Mouse (Mus musculus) kidney, embryonic 15.5 days (tissue): ENCODE data around the gene Cbx1. TPM values are rescaled to one million over a fixed set of nuclear protein-coding genes. Genes with fewer than 3 reads are reported as not detected.

Experiments
- ATAC-seq: fragments of 200-750 bp; cut with Nextera tagmentation; replicated peaks from 2 replicates; pipeline ENCODE4 v1.8.0; 2017; ENCODE audit warnings: moderate TSS enrichment; ENCODE audit not compliant: low FRiP score
- H3K27ac ChIP-seq: fragments of 300-500 bp; sonication (generic); 2 replicates; pipeline ENCODE4 v1.5.1; 2015; ENCODE audit warnings: mild to moderate bottlenecking, inconsistent platforms
- H3K27me3 ChIP-seq: fragments of 300-500 bp; sonication (generic); 2 replicates; pipeline ENCODE4 v1.6.1; 2015; ENCODE audit warnings: inconsistent platforms
- H3K36me3 ChIP-seq: fragments of 300-500 bp; sonication (generic); 2 replicates; pipeline ENCODE4 v1.6.1; 2015; ENCODE audit warnings: inconsistent platforms
- H3K4me1 ChIP-seq: fragments of 300-500 bp; sonication (generic); 2 replicates; pipeline ENCODE4 v1.6.1; 2015; ENCODE audit warnings: inconsistent platforms
- H3K4me2 ChIP-seq: fragments of 300-500 bp; sonication (generic); 2 replicates; pipeline ENCODE4 v1.6.1; 2015; ENCODE audit warnings: moderate library complexity, mild to moderate bottlenecking, inconsistent platforms
- H3K4me3 ChIP-seq: fragments of 300-500 bp; sonication (generic); replicated peaks from 2 replicates; pipeline ENCODE4 v1.5.1; 2015; ENCODE audit warnings: mild to moderate bottlenecking, inconsistent platforms
- H3K9ac ChIP-seq: fragments of 300-500 bp; sonication (generic); 2 replicates; pipeline ENCODE4 v1.6.1; 2015; ENCODE audit warnings: mild to moderate bottlenecking, inconsistent platforms
- H3K9me3 ChIP-seq: fragments of 300-500 bp; sonication (generic); replicated peaks from 2 replicates; pipeline ENCODE4 v1.6.1; 2016; ENCODE audit warnings: inconsistent platforms
- WGBS: fragments of 180-500 bp; shearing (Covaris S2); methylation state at CpG from one replicate; pipeline ENCODE4 v1.1.7; 2015; ENCODE audit warnings: mixed read lengths; 5-methylcytosine and 5-hydroxymethylcytosine counted together
- polyA plus RNA-seq: library from polyadenylated mRNA; unstranded; fragments of >200 nt; fragmentation: Nextera tagmentation; extraction: Ambion mirVana; gene quantifications from 2 replicates; pipeline ENCODE4 v1.2.1, GENCODE M21; 2015

Cbx1 gene
- polyA plus RNA-seq, 1 experiment from 2014 or later, result 136 TPM

DNA sequence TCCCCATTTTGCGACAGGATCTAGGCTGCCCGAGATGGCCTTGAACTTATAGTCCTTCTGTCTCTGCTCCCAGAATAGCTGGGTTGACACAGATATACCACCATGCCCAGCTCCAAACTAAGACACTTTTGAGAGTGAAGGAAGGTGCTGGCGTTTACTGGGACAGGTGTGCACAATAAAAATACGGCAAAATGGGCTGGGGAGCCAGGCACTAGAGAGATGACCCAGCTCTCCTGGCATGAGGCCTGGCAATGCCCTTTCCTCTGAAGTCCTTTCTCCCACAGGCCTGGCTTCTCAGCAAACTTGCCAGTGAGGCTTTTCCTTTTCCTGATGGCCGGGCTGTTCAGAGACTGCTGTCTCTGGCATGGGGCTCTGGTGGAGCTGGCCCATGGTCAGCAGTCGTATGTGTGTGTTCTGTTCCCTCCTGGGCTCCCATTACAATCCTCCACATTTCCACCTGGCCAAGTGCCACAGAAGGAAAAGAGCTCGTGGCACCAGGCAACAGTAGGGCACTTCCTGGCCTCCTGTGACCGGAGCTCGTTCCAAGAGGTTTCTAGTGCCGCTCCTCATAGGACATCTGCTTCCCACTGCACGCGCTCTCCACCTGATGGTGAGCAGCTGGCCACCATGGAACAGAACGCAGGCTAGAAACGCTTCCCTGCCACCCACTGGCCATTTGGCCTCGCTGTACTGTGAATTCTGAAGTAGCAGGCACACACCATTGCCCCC lies 26.0 kb upstream of the Cbx1 start:
- H3K27ac ChIP-seq, result no peak overlapping the region
- H3K27me3 ChIP-seq, result no peaks in the 10 kb centered on the region
- 61% methylated on average over 15 of the region's 15 CpGs for WGBS
- peaks cover 38% of the 10 kb centered on the region for H3K4me1 ChIP-seq
- no peak overlapping the region for H3K4me3 ChIP-seq
- no peak for ATAC-seq
- H3K36me3 ChIP-seq, result peaks cover 9% of the 10 kb centered on the region
- H3K9ac ChIP-seq, result no peak overlapping the region
- no peaks in the 10 kb centered on the region for H3K9me3 ChIP-seq
- H3K4me2 ChIP-seq, result no peak overlapping the region

GRCm38 (mm10) chr11:96764511-96765350 lies 24.2 kb upstream of the Cbx1 start:
- no peak overlapping the region for H3K4me3 ChIP-seq
- ATAC-seq, result no peak

GRCm38 (mm10) chr11:96765645-96766044 lies 23.3 kb upstream of the Cbx1 start:
- peaks cover 46% of the 10 kb centered on the region for H3K4me1 ChIP-seq
- peaks cover 36% of the 10 kb centered on the region for H3K36me3 ChIP-seq
- H3K27ac ChIP-seq, result peak overlapping the region; percentile 68
- no peak for ATAC-seq
- no peak overlapping the region for H3K4me3 ChIP-seq
- no peak overlapping the region for H3K9ac ChIP-seq
- H3K4me2 ChIP-seq, result no peak overlapping the region
- 66% methylated on average over 7 of the region's 7 CpGs for WGBS
- H3K27me3 ChIP-seq, result no peaks in the 10 kb centered on the region
- H3K9me3 ChIP-seq, result no peaks in the 10 kb centered on the region

More at GRCm38 (mm10) chr11:96764511-96765350, 24.2 kb upstream of the Cbx1 start:
- Histone ChIP-seq H3K9me3 (no peaks in the 10 kb centered on the region), H3K4me2 (no peak overlapping the region), H3K36me3 (peaks cover 27% of the 10 kb centered on the region), H3K27me3 (no peaks in the 10 kb centered on the region), H3K27ac (peak overlapping the region; percentile 68), H3K9ac (no peak overlapping the region), H3K4me1 (peaks cover 46% of the 10 kb centered on the region)
- WGBS, result 49% methylated on average over 13 of the region's 13 CpGs

DNA sequence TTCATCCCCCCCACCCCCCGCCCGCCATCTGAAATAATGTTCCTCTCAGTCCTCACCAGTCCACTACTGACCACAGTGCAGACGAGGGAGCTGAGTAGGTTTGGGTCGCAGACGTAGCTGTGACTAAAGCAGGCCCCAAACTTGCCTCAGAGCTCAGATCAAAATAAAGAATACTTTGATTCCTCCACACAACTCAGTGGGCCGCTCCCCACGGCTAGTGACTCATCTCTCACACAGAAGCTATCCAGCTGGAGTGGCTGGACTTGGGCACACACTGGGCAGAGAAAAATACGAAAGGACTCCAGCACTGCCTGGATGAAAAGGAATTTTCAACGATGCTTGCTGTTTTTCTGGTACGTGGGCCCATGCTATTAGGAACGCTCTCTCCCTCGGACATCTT lies 22.4 kb upstream of the Cbx1 start:
- ATAC-seq, result no peak
- H3K36me3 ChIP-seq, result peaks cover 45% of the 10 kb centered on the region
- H3K27ac ChIP-seq, result peak overlapping the region; percentile 18; the same call in 1 of the 2 replicates
- H3K4me1 ChIP-seq, result peaks cover 42% of the 10 kb centered on the region
- H3K4me2 ChIP-seq, result no peak overlapping the region
- H3K9me3 ChIP-seq, result no peaks in the 10 kb centered on the region
- H3K4me3 ChIP-seq, result no peak overlapping the region
- no peak overlapping the region for H3K9ac ChIP-seq
- 77% methylated on average over 12 of the region's 12 CpGs for WGBS
- no peaks in the 10 kb centered on the region for H3K27me3 ChIP-seq

DNA sequence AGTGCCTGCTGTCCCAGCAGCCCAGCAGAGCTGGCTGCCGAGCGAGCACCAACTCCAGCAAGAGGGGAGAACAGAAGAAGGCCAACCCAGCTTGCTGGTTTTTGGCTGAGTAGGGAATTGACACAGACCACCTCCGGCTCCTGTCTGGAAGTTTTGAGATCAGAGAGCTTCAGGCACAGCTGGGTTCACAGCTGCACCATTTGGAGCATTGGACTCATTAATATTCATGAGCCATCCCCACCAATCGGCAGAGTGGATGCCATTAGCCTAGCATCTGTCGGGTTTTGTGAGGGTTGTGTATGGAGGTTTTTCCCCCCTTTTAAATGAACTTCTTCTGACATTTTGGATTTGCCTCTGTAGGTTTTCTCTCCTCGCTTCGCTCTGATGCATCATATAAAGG lies 21.8 kb upstream of the Cbx1 start:
- H3K27ac ChIP-seq, result peak overlapping the region; percentile 18

GRCm38 (mm10) chr11:96768240-96768639 lies 20.7 kb upstream of the Cbx1 start:
- Histone ChIP-seq H3K9me3 (no peaks in the 10 kb centered on the region), H3K27me3 (no peaks in the 10 kb centered on the region), H3K27ac (peak overlapping the region; percentile 68), H3K4me2 (no peak overlapping the region), H3K9ac (no peak overlapping the region), H3K36me3 (peaks cover 62% of the 10 kb centered on the region), H3K4me3 (no peak overlapping the region), H3K4me1 (peaks cover 28% of the 10 kb centered on the region)
- WGBS, result 49% methylated on average over 9 of the region's 9 CpGs
- ATAC-seq, result no peak

More for the DNA sequence above, 21.8 kb upstream of the Cbx1 start:
- H3K9ac ChIP-seq, result no peak overlapping the region
- no peak for ATAC-seq
- H3K27me3 ChIP-seq, result no peaks in the 10 kb centered on the region
- H3K4me3 ChIP-seq, result no peak overlapping the region
- H3K9me3 ChIP-seq, result no peaks in the 10 kb centered on the region
- peaks cover 51% of the 10 kb centered on the region for H3K36me3 ChIP-seq
- peaks cover 38% of the 10 kb centered on the region for H3K4me1 ChIP-seq
- no peak overlapping the region for H3K4me2 ChIP-seq
- 45% methylated on average over 7 of the region's 7 CpGs for WGBS

GRCm38 (mm10) chr11:96771274-96771975 lies 17.5 kb upstream of the Cbx1 start:
- WGBS, result 95% methylated on average over 9 of the region's 9 CpGs
- peaks cover 74% of the 10 kb centered on the region for H3K36me3 ChIP-seq

GRCm38 (mm10) chr11:96772413-96772812 lies 16.5 kb upstream of the Cbx1 start:
- no peak for ATAC-seq
- Histone ChIP-seq H3K9me3 (no peaks in the 10 kb centered on the region), H3K9ac (no peak overlapping the region), H3K4me2 (no peak overlapping the region), H3K4me3 (no peak overlapping the region), H3K4me1 (peaks cover 36% of the 10 kb centered on the region), H3K27ac (no peak overlapping the region), H3K36me3 (peaks cover 69% of the 10 kb centered on the region), H3K27me3 (no peaks in the 10 kb centered on the region)
- 87% methylated on average over 9 of the region's 9 CpGs for WGBS

More at GRCm38 (mm10) chr11:96771274-96771975, 17.5 kb upstream of the Cbx1 start:
- Histone ChIP-seq H3K4me2 (no peak overlapping the region), H3K4me1 (peaks cover 39% of the 10 kb centered on the region), H3K9ac (no peak overlapping the region), H3K27ac (no peak overlapping the region), H3K27me3 (no peaks in the 10 kb centered on the region), H3K4me3 (no peak overlapping the region), H3K9me3 (no peaks in the 10 kb centered on the region)
- ATAC-seq, result no peak

- H3K9me3 ChIP-seq, result no peaks in the 10 kb centered on the region
- ATAC-seq, result no peak
- no peaks in the 10 kb centered on the region for H3K27me3 ChIP-seq
- H3K9ac ChIP-seq, result no peak overlapping the region
- no peak overlapping the region for H3K27ac ChIP-seq
- H3K4me2 ChIP-seq, result 0 out of 2 replicates have a peak overlapping the region, but pooled peaks have one; percentile 82
- H3K4me3 ChIP-seq, result no peak overlapping the region
- H3K36me3 ChIP-seq, result peaks cover 49% of the 10 kb centered on the region
- H3K4me1 ChIP-seq, result peaks cover 24% of the 10 kb centered on the region
- WGBS, result 73% methylated on average over 3 of the region's 3 CpGs
These were observed 14.4 kb upstream of the Cbx1 start for GRCm38 (mm10) chr11:96774536-96774935.

DNA sequence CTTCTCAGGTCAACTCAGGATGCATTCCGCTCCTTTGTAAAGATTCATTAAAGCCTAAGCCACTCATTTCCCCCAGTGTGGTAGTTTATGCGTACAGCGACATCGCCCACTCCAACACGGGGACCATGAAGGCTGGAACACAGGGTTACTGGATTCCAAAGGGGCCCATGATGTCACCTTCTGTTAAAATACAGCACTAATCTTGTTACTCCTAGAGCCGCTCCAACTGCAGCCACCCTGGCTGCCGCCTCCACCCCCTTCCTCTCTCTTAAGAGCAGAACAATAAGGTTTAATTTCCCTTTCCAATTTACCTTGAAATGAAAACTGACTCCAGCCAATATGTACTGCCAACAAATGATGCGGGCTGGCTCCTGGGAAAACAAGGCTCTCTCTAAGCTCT lies 13.9 kb upstream of the Cbx1 start:
- Histone ChIP-seq H3K9me3 (no peaks in the 10 kb centered on the region), H3K9ac (no peak overlapping the region), H3K27ac (0 out of 2 replicates have a peak overlapping the region, but pooled peaks have one; percentile 34), H3K4me1 (peaks cover 24% of the 10 kb centered on the region), H3K4me2 (0 out of 2 replicates have a peak overlapping the region, but pooled peaks have one; percentile 82), H3K27me3 (no peaks in the 10 kb centered on the region), H3K4me3 (0 out of 2 replicates have a peak overlapping the region, but pooled peaks have one; percentile 2), H3K36me3 (peaks cover 43% of the 10 kb centered on the region)
- ATAC-seq, result no peak
- 60% methylated on average over 8 of the region's 8 CpGs for WGBS

DNA sequence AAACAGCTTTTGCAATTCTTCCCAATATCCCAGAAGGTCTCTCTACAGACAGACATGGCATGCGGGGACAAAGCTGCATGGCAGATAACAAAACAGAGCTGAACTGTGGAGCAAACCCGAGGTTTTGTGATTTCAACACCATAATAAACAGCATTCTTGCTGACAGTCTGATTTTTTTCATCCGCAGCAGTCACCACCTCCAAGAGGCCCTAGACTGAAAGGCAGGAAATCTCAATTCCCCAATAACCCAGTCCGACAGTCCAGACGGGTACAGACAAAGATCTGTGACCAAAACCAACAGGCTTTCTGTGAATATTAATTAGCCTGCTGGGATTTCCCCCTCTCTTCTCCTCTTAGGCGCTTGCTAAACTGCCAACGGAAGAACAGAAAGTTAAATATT lies 13.3 kb upstream of the Cbx1 start:
- ATAC-seq, result no peak
- WGBS, result 55% methylated on average over 7 of the region's 7 CpGs
- H3K27ac ChIP-seq, result no peak overlapping the region

More for the DNA sequence above, 13.3 kb upstream of the Cbx1 start:
- 0 out of 2 replicates have a peak overlapping the region, but pooled peaks have one; percentile 2 for H3K4me3 ChIP-seq
- peaks cover 37% of the 10 kb centered on the region for H3K36me3 ChIP-seq
- H3K9ac ChIP-seq, result no peak overlapping the region
- no peaks in the 10 kb centered on the region for H3K9me3 ChIP-seq
- no peaks in the 10 kb centered on the region for H3K27me3 ChIP-seq
- peaks cover 24% of the 10 kb centered on the region for H3K4me1 ChIP-seq
- peak overlapping the region; percentile 82; the same call in 1 of the 2 replicates for H3K4me2 ChIP-seq
